Mouse (Mus musculus) adrenal gland, adult (tissue): ENCODE results near the gene Epc2.
A peak's percentile ranks its signal among the peaks of the same experiment; 100 is the strongest.
"Not testable (repeated sequence)": the region's sequence is repeated elsewhere in the genome, so short reads cannot be mapped to it uniquely, and the experiment has no call there.

Source experiments
- DNase-seq, 2 experiments: peaks; one replicate each; pipeline ENCODE4 v3.0.0; 2022 to 2023; ENCODE audit warnings: low spot score in 1 of 2; ENCODE audit not compliant: inconsistent age in 2 of 2

Epc2 gene

GRCm38 (mm10) chr2:49471641-49472355, 20.5 kb downstream of the Epc2 start:
- DNase-seq: no peak

DNA sequence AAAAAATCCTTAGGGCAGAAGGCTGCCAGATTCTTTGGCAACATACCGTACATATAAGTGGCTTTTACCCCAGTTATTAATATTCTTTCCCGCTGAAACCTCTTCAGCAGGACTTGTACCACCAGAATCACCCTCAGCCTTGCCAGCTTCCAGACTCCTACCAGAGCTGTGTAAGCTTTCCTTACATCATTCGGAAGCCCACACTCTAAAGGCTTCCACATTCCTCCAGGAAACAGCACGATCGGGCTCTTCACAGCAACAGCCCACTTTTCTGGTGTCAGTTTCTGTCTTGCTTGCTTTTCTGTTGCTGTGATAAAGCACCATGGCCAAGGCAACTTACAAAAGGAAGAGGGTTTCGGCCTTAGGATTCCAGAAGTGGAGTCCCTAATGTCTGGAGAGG, 21.2 kb downstream of the Epc2 start:
- DNase-seq: no peak

GRCm38 (mm10) chr2:49482146-49482545, 30.9 kb downstream of the Epc2 start:
- no peak for DNase-seq

DNA sequence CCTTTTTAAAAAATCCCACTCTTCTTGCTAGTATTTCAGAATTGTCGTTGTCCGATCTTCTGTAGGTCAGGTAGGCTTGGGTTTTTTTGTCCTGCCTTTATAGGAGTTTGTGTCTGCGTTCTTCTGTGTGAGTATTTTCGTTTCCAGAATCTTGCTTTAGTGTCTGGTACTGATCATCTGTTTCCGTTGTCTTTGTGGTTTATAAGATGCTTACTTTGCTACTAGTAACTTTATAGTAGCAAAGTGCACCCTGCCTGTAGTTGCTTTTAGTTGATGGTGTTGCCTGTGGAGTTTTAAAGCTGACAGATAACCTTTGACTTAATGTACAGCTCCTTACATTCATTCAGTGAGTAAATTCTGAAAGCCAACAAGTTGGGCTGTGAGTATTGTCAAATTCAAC, 32.1 kb downstream of the Epc2 start:
- no peak for DNase-seq

DNA sequence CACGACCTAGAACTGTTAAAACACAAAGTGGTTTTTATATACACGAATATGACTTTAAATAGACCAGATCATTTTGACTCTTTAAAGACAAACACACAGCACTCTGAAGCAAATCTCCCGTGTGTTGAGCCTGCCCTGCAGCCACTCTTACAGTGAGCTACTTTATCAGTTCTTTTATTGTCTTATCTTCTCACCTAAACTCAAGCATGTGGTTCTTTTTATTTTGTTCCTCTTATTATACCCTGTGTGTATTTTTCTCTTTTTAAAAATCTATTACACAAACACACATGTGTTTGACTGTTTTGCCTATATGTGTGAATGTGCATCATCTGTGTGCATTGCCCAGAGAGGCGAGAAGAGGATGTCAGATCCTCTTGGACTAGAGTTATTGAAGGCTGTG, 50.1 kb downstream of the Epc2 start:
- no peak for DNase-seq

DNA sequence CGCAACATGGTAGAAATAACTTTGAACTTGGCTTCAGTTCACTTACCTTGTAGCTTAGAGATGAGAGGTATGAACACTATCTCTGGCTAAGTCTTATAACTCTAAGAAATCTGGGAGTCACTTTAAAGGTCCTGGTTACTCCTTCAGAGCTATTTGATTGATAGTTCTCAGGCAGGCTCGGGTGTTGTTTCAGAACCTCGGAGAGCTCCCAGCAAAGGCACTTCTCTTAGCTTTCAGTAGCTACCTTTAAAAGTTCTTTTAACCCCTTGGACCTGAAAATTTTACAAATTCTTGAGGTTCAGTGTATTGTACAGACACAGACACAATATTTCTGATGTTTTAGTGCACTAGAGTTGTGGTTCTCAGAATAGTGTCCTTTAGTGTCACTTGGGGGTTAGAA, 52.3 kb downstream of the Epc2 start:
- peak; percentile 27 to 70 for DNase-seq

- DNase-seq: not testable (repeated sequence)
Observed at GRCm38 (mm10) chr2:49505151-49505550, 53.9 kb downstream of the Epc2 start.

DNA sequence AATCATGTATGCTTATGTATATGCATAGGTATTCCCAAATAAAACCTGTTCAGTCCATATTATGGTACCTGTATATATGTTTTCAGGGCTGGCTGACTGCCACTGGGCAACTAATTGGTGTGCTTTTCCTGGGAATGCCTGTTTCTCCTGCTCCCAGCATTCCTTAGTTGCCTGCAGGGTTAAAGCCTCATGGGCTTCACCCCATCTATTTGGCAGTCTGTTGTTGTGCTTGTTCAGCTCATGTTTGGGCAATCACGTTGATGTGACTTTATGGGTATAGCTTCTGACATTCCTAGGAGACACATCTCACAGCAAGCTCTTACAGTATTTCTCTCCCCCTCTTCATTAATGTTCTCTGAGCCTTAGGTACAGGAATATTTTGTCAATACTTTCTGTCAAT, 59.5 kb downstream of the Epc2 start:
- DNase-seq: no peak

GRCm38 (mm10) chr2:49516011-49516410, 64.7 kb downstream of the Epc2 start:
- DNase-seq: no peak

DNA sequence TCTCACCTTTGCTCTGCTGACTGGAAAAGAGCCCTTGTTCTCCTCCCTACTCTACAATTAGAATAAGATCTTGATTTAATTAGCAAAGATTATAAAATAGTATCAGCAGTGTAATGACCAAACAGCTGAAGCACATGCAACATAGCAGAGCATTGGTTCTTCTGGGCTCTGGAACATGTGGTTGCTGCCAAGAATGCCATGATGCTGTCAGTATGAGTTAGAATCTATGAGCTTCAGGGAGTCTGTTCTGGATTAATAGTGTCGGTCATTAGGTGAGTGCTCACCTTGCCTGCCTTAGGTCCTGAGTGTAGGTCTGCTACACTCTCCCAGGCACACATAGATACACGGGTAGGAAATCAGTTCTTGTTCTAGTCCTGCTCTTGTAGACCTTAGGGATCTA, 69.1 kb downstream of the Epc2 start:
- DNase-seq: no peak

DNA sequence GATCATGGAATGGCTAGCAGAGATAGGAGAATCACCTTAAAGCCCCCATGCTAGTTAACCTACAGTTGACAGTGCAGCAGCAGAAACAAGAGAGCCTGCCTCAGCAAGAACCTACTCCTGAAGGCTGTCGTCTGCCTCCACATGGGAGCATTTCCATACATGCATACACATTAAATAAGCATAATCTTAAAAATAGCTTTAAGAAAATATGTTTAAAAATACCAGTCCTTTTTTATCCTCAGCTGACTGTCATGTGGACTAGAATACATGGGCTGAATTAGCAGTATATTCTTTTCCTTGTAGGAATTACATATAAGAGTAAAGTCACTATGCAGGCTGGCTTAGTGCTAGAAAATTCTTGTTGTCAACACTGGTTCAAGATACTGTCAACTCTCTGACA, 69.7 kb downstream of the Epc2 start:
- DNase-seq: no peak

DNA sequence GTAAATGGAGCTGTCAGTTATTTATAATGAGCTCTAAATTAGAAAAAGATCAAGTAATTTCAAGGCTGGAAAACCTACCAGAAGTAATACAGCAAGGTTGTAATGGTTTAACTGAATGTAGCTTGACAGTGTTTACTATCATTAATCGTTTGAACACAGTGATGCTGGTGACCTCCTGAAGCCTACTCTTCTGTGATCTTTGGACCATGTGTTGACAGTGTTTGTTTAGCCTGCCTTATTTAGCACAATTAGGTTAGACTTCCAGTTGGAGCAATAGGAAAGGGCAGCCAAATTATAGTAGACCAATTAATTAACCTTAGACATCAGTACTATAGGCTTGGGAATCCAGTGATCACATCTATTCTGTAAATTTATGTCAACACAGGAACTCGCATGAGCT, 70.3 kb downstream of the Epc2 start:
- no peak for DNase-seq

- no peak for DNase-seq
Observed at GRCm38 (mm10) chr2:49522578-49522977, 71.3 kb downstream of the Epc2 start.

- no peak for DNase-seq
Observed at GRCm38 (mm10) chr2:49537147-49537546, 85.9 kb downstream of the Epc2 start.

DNA sequence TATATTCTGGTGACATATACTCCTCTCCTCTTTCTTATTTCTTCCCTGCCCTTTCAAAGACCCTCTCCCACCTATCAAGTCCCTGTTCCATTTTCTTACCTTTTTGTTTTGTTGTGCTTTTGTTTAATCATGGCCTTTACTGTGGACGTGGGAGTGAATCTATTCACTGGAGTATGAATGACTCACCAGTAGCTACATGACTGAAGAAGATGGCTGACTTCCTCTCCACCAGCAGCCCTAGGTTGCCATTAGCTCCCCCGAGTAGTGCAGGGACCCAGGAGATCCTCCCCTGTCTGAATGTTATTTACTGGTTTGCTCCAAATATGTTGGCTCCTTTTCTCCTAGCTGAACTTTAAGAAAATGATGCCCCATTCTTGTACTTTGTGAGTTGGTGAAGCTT, 86.8 kb downstream of the Epc2 start:
- no peak for DNase-seq

DNA sequence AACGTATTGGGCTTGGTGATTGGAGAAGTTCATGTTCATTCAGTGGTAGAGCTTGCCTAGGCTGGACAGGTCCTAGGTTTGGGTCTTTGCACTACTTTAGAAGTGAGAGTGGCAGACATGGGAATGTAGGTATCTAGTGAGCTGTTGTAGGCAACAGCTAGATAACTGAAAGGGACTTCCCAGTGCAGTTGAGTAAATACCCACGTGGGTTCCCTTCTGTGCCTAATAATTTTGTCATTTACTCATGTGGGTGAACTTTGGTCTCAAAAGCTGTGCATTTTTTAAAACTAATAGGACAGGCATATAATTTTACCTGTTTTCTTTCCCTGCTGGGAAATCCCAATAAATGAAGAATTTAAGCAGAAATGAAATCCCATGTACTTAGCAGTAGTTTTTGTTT, 88.5 kb downstream of the Epc2 start:
- no peak for DNase-seq

DNA sequence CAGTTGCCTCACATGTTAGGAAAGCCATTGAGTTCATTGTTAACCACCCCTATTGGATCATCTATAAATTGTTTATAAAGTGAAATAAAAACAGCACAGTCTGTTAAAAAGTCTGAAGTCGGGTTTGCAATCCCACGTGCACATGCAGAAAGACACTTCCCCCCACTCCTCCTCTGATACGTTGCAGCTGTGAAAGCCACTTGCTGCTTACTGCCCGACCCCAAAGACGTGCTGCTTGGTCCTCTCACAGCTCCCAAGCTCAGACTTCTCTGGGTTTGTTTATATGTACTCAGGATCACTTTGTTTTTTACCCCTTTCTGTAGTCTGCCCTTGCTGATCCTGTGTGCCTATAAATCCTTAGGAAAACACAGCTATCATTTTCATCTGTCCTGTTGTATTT, 96.5 kb downstream of the Epc2 start:
- no peak for DNase-seq

GRCm38 (mm10) chr2:49548492-49548891, 97.2 kb downstream of the Epc2 start:
- DNase-seq: no peak

DNA sequence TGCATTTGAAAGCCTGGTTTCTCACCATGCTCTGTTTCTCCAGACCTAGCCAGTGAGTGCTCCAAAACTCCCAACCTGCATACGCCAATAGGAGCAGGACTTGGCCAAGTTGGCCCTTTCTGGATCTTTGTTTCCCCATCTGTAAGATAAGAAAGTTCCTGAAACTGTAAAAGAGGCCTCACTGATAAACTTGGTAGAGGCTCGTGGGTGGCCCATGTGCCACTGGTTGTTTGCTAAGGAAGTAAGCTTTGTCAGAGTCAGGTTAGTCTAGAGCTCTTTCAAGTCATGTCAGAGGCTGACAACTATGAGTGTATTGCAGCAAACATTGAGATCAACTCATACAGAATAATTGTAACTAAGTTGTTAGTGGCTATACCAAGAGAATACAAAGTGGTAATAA, 101.8 kb downstream of the Epc2 start:
- DNase-seq: no peak

GRCm38 (mm10) chr2:49557339-49557738, 106.1 kb downstream of the Epc2 start:
- no peak for DNase-seq

DNA sequence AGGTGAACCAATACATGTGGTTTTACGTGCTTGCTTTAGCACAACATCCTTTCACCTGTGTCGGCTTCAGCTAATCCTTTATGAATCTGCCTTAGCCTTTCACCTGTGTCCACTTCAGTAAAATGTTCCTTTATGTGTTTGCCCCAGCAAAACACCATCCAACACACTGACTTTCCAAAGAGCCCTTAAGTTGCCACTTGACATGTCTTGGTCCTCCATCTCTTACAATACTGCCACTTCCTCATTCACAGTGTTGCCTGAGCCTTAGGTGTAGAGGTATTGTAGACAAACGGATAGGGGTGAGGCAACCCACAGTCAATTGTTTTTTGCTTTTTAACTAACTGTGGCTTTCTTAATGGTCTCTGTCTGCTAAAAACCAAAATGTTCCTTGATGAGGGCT, 107.1 kb downstream of the Epc2 start:
- no peak for DNase-seq

GRCm38 (mm10) chr2:49562688-49563350, 111.5 kb downstream of the Epc2 start:
- DNase-seq: no peak
